Mouse (Mus musculus): Measurements from ENCODE around the gene Pdia3.

GRCm38 (mm10) chr2:121441800-121442199 is 28.2 kb downstream of the Pdia3 start:
- no peak for TF ChIP-seq CTCF (IDR thresholded peaks at IDR 0.05; ENCODE audit: borderline replicate concordance, insufficient read depth, low read depth, low read length)
- no peak for TF ChIP-seq POLR2A (IDR thresholded peaks at IDR 0.05; ENCODE audit: borderline replicate concordance, insufficient read depth, low read length)
